In the genomic region with DNA sequence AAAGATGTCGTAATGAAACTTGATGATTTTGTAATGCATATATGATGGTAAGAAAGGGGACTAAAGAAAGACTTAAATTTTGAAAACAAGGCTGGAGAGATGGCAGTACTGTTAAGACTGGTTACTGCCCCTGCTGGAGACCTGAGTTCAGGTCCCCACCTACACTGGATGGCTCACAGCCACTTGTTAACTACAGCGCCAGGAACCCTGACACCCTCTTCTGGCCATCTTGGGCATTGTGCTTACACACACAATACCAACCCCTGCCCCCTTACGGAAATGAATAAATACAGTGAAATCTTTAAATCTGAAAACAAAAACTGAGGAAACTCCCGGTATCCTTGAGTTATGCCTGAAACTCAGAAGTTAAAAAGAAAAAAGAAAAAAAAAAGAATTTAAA, we compare ENCODE assay signal across 9 mouse cellular contexts.
DNase-seq lines count a peak whose midpoint lies in the region; TF ChIP-seq lines count a peak whose summit lies in the region.
"Had no signal": no experiment of that assay in that cellular context is flagged by ENCODE, and none has a peak within 500 bp of the region (broad histone marks: within the 10 kb centered on the region; RNA-seq: fewer than 3 reads in every experiment).

No protein-coding gene starts in this region.

- WGBS in heart, embryonic 10.5 days: 77% methylated on average over 4 of the region's 4 CpGs
- WGBS in small intestine, adult 2 months: 75% methylated on average over 4 of the region's 4 CpGs

- H3K4me1 ChIP-seq in heart, embryonic 10.5 days: peaks cover 16% of the 10 kb centered on the region
- no peaks in the 10 kb centered on the region; the same call in 1 of the 2 replicates for H3K4me1 ChIP-seq in small intestine, adult 2 months (ENCODE audit: control insufficient read depth, insufficient read depth, insufficient read length, low read length)
- H3K4me1 ChIP-seq: liver, embryonic 15.5 days had no signal

- no peak for TF ChIP-seq POLR2A in small intestine, adult 2 months (IDR thresholded peaks at IDR 0.05; ENCODE audit: low read depth, low read length)

- H3K27ac ChIP-seq in heart, embryonic 10.5 days: no peak overlapping the region
- H3K27ac ChIP-seq in small intestine, adult 2 months (ENCODE audit: insufficient read depth, low read depth, low read length): no peak overlapping the region
- H3K27ac ChIP-seq: liver, embryonic 15.5 days had no signal

- peak; percentile 50; the same call in 1 of the 2 replicates for TF ChIP-seq CTCF in small intestine, adult 2 months (IDR thresholded peaks at IDR 0.05; ENCODE audit: extremely low read depth, insufficient read length, insufficient replicate concordance, low read depth, low read length)

- H3K9me3 ChIP-seq in heart, embryonic 10.5 days: no peaks in the 10 kb centered on the region
- H3K9me3 ChIP-seq: liver, embryonic 15.5 days had no signal

- no peaks in the 10 kb centered on the region for H3K36me3 ChIP-seq in heart, embryonic 10.5 days
- no peaks in the 10 kb centered on the region for H3K36me3 ChIP-seq in small intestine, adult 2 months (ENCODE audit: control insufficient read depth, insufficient read depth, low read length)
- H3K36me3 ChIP-seq: liver, embryonic 15.5 days had no signal

- no peak overlapping the region for H3K4me3 ChIP-seq in heart, embryonic 10.5 days
- H3K4me3 ChIP-seq in small intestine, adult 2 months (ENCODE audit: low read depth, low read length): no peak overlapping the region
- H3K4me3 ChIP-seq: liver, embryonic 15.5 days had no signal

- peak; percentile 25 to 30 for DNase-seq in heart, adult 18-20 months
- no peak for DNase-seq in heart, embryonic 10.5 days (ENCODE audit: low spot score)
- DNase-seq in right cerebral cortex, adult 18-20 months: peak; percentile 22
- DNase-seq in right cerebral cortex, postnatal 4 days: no peak
- DNase-seq in cerebellum, adult 8-10 months: peak; percentile 30
- no peak for DNase-seq in neural tube, embryonic 10.5 days (ENCODE audit: extremely low spot score, low spot score)
- no peak for DNase-seq in right cerebral cortex, postnatal 36 days (ENCODE audit: low spot score in 2 of 2)

- no peaks in the 10 kb centered on the region for H3K27me3 ChIP-seq in heart, embryonic 10.5 days (ENCODE audit: insufficient read depth, poor library complexity, severe bottlenecking)
- H3K27me3 ChIP-seq in small intestine, adult 2 months (ENCODE audit: control insufficient read depth, insufficient read depth, low read length): no peaks in the 10 kb centered on the region
- H3K27me3 ChIP-seq: liver, embryonic 15.5 days had no signal

Comparison
In these comparisons a context has a peak if more than half of its experiments do, and no peak if none do; other contexts are left out.
1. DNase-seq: peak in heart, adult 18-20 months (2 of 2), right cerebral cortex, adult 18-20 months (single experiment) and cerebellum, adult 8-10 months (single experiment); none in heart, embryonic 10.5 days (single experiment), right cerebral cortex, postnatal 4 days (single experiment), neural tube, embryonic 10.5 days (single experiment) and right cerebral cortex, postnatal 36 days (0 of 2).